Mouse (Mus musculus) duodenum, adult 2 months (tissue): ENCODE data around the gene Runx2. TPM values are rescaled to one million over a fixed set of nuclear protein-coding genes. Genes with fewer than 3 reads are reported as not detected.

Source experiments
- polyA plus RNA-seq: library from polyadenylated mRNA; depleted of rRNA; stranded (reverse); fragments of >200 nt; gene quantifications from 2 replicates; pipeline ENCODE4 v1.2.3, GENCODE M21; 2012; ENCODE audit warnings: low replicate concordance; rRNA removed

The Runx2 gene
- polyA plus RNA-seq = 3.9 and 4.5 TPM in 2 replicates

DNA sequence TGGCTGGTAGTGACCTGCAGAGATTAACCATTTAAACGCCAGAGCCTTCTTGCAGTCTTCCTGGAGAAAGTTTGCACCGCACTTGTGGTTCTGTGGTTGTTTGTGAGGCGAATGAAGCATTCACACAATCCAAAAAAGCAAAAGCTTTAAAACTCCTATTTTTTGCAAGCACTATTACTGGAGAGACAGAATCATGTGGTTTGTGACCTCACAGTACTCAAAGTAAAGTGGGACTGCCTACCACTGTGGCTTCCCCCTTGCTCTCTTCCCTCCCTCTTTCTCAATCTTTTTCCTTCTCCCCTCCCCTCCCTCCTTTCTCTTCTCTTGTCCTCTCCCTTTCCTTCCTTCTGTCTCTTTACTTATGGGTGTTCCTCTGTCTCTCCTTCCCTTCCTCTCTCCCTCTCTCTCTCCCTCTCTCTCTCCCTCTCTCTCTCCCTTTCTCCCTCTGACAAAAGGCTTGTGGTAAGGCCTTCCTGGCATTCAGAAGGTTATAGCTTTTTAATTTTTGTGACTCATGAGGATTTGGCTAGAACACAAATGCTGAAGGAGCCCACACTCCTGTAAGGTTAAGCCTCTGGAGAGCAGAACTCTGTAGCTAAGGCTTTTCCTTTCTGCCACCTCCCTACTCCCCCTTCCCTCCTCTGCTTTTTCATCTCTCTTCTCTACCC, at the start of gene Runx2:
Runx2 (minus strand) TSS at position 290 of the 668 bp plus-strand sequence.

DNA sequence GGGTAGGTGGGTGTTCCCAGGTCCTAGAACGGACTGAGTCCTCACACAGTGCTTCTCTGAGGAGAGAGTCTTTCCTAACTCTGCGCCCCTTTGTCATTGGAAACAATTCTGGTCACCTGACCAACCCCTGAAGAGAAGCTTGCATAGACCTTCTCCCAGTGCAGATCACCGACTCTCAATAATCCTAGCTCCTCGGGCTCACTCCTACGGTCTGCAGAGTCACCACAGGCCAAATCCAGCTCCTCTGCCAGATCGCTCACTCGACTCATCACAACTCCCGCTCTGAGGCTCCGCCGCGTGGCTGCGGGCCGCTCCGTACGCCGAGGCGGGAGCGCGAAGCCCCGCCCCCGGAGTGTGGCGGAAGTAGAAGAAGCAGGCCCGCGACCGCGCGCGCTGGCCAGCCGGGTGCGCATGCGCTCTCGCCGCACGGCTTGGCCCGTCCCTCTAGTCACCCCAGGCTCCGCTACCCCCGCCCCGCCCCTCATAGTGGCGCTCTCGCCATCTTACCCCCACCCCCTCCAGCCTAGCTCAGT, 37.8 kb downstream of the Runx2 start, which contains the start of gene Supt3:
Supt3 (plus strand) TSS at position 415 of the 533 bp plus-strand sequence.

Other genes starting within 250 kb of the Runx2 start
- gene Supt3, start 37.6 kb downstream of the Runx2 start, polyA plus RNA-seq = 1.1 and 1.3 TPM in 2 replicates